8 mouse cellular contexts compared by ENCODE assay signal in genomic region chr17:26314291-26314690, GRCm38 (mm10).
DNase-seq lines count a peak whose midpoint lies in the region; ATAC-seq and TF ChIP-seq lines count a peak whose summit lies in the region.

No protein-coding gene starts in this region.

- no peaks in the 10 kb centered on the region for H3K27me3 ChIP-seq in intestine, embryonic 14.5 days (replicated peaks; ENCODE audit: control insufficient read depth, insufficient read depth, low read length)
- no peaks in the 10 kb centered on the region for H3K27me3 ChIP-seq in intestine, embryonic 15.5 days (replicated peaks)
- no peaks in the 10 kb centered on the region for H3K27me3 ChIP-seq in kidney, embryonic 14.5 days (ENCODE audit: control insufficient read depth, insufficient read depth, low read length)
- H3K27me3 ChIP-seq in liver, adult 2 months (ENCODE audit: control insufficient read depth, insufficient read depth, low read length) = no peaks in the 10 kb centered on the region

- 0 out of 2 replicates have a peak, but pooled peaks cover 5% of the 10 kb centered on the region for H3K4me1 ChIP-seq in intestine, embryonic 14.5 days (replicated peaks; ENCODE audit: control insufficient read depth, insufficient read depth, low read length)
- peaks cover 10% of the 10 kb centered on the region for H3K4me1 ChIP-seq in intestine, embryonic 15.5 days (replicated peaks)
- H3K4me1 ChIP-seq in kidney, embryonic 14.5 days (ENCODE audit: control insufficient read depth, insufficient read depth, low read length) = peaks cover 4% of the 10 kb centered on the region; the same call in 1 of the 2 replicates
- no peaks in the 10 kb centered on the region for H3K4me1 ChIP-seq in liver, adult 2 months (ENCODE audit: control insufficient read depth, insufficient read depth, low read length)

- WGBS in intestine, embryonic 14.5 days = 9% methylated on average over 6 of the region's 6 CpGs
- 8% methylated on average over 6 of the region's 6 CpGs for WGBS in intestine, embryonic 15.5 days
- 19% methylated on average over 6 of the region's 6 CpGs for WGBS in kidney, embryonic 14.5 days
- 9% methylated on average over 6 of the region's 6 CpGs for WGBS in liver, adult 2 months

- 0 out of 2 replicates have a peak, but pooled peaks have one; percentile 60 for ATAC-seq in intestine, embryonic 14.5 days (replicated peaks; ENCODE audit: low FRiP score, low TSS enrichment, low read depth)
- no peak for ATAC-seq in intestine, embryonic 15.5 days
- 0 out of 2 replicates have a peak, but pooled peaks have one; percentile 68 for ATAC-seq in kidney, embryonic 14.5 days (ENCODE audit: low FRiP score, low TSS enrichment)

- TF ChIP-seq POLR2A in liver, adult 2 months (IDR thresholded peaks at IDR 0.05; ENCODE audit: extremely low read depth, insufficient read depth, low read length) = no peak

- DNase-seq in intestine, embryonic 14.5 days (ENCODE audit: low spot score) = peak; percentile 92
- peak; percentile 19 for DNase-seq in cerebellum, adult 9-10 months
- DNase-seq in gastrocnemius, adult 8-10 months (ENCODE audit: low spot score in 2 of 2) = peak; percentile 44 to 58
- DNase-seq in liver, adult 2 months (ENCODE audit: extremely low read depth, low read depth, low spot score) = peak; percentile 24
- DNase-seq in retina, adult 2 months (ENCODE audit: low read depth, low spot score) = peak; percentile 45
- peak; percentile 62 for DNase-seq in thymus, postnatal 25 days

- H3K9me3 ChIP-seq in intestine, embryonic 14.5 days (ENCODE audit: control insufficient read depth, low read length) = no peaks in the 10 kb centered on the region
- no peaks in the 10 kb centered on the region for H3K9me3 ChIP-seq in intestine, embryonic 15.5 days
- H3K9me3 ChIP-seq in kidney, embryonic 14.5 days (ENCODE audit: control insufficient read depth, low read length) = no peaks in the 10 kb centered on the region

- TF ChIP-seq CTCF in liver, adult 2 months (IDR thresholded peaks at IDR 0.05; ENCODE audit: low read depth, low read length) = peak; percentile 58

- H3K9ac ChIP-seq in intestine, embryonic 14.5 days (ENCODE audit: low read length) = no peak overlapping the region
- H3K9ac ChIP-seq in intestine, embryonic 15.5 days = no peak overlapping the region
- no peak overlapping the region for H3K9ac ChIP-seq in kidney, embryonic 14.5 days (ENCODE audit: low read depth, low read length)
- no peak overlapping the region for H3K9ac ChIP-seq in liver, adult 2 months (ENCODE audit: low read depth, low read length)

- no peaks in the 10 kb centered on the region for H3K79me2 ChIP-seq in liver, adult 2 months (ENCODE audit: control insufficient read depth, insufficient read depth, low read length)

- H3K4me3 ChIP-seq in intestine, embryonic 14.5 days (ENCODE audit: low read depth, low read length) = no peak overlapping the region
- no peak overlapping the region for H3K4me3 ChIP-seq in intestine, embryonic 15.5 days (replicated peaks)
- H3K4me3 ChIP-seq in kidney, embryonic 14.5 days (ENCODE audit: low read length) = no peak overlapping the region
- no peak overlapping the region for H3K4me3 ChIP-seq in liver, adult 2 months (ENCODE audit: insufficient read depth, low read depth, low read length)

- H3K36me3 ChIP-seq in intestine, embryonic 14.5 days (ENCODE audit: control insufficient read depth, insufficient read depth, low read length) = no peaks in the 10 kb centered on the region
- no peaks in the 10 kb centered on the region for H3K36me3 ChIP-seq in intestine, embryonic 15.5 days
- H3K36me3 ChIP-seq in kidney, embryonic 14.5 days (ENCODE audit: control insufficient read depth, insufficient read depth, low read length) = no peaks in the 10 kb centered on the region
- H3K36me3 ChIP-seq in liver, adult 2 months (ENCODE audit: control insufficient read depth, insufficient read depth, low read length) = no peaks in the 10 kb centered on the region

- no peak overlapping the region for H3K27ac ChIP-seq in intestine, embryonic 14.5 days (ENCODE audit: low read depth)
- no peak overlapping the region for H3K27ac ChIP-seq in intestine, embryonic 15.5 days
- no peak overlapping the region for H3K27ac ChIP-seq in kidney, embryonic 14.5 days (ENCODE audit: low read depth, low read length)
- H3K27ac ChIP-seq in liver, adult 2 months (replicated peaks; ENCODE audit: insufficient read depth, low read depth, low read length) = no peak overlapping the region

- H3K4me2 ChIP-seq in intestine, embryonic 14.5 days (ENCODE audit: low read length) = no peak overlapping the region
- H3K4me2 ChIP-seq in intestine, embryonic 15.5 days (replicated peaks) = no peak overlapping the region
- no peak overlapping the region for H3K4me2 ChIP-seq in kidney, embryonic 14.5 days (replicated peaks; ENCODE audit: low read depth, low read length)

Comparison
In these comparisons a context has a peak if more than half of its experiments do, and no peak if none do; other contexts are left out.
1. DNase-seq: peak in every context shown above with its lines; median percentile 92 in intestine, embryonic 14.5 days; 62 in thymus, postnatal 25 days; 51 in gastrocnemius, adult 8-10 months; 45 in retina, adult 2 months; 24 in liver, adult 2 months; 19 in cerebellum, adult 9-10 months.